Mouse (Mus musculus) hindbrain, embryonic 14.5 days (tissue): Measurements from ENCODE around the gene Fbxw4. TPM values are rescaled to one million over a fixed set of nuclear protein-coding genes. Genes with fewer than 3 reads are reported as not detected.

ENCODE experiments used
- ATAC-seq: fragments of 200-750 bp; cut with Nextera tagmentation; 2 replicates; pipeline ENCODE4 v1.8.0; 2017; ENCODE audit warnings: moderate number of reproducible peaks, mild to moderate bottlenecking, moderate TSS enrichment, moderate library complexity; ENCODE audit not compliant: low FRiP score
- DNase-seq: peaks from one replicate; pipeline ENCODE4 v3.0.0-alpha.2; 2015; ENCODE audit warnings: low spot score
- H3K27ac ChIP-seq: fragments of 300-500 bp; sonication (generic); 2 replicates; pipeline ENCODE4 v1.5.1; 2014; ENCODE audit warnings: mild to moderate bottlenecking, moderate library complexity
- H3K27me3 ChIP-seq: fragments of 300-500 bp; sonication (generic); 2 replicates; pipeline ENCODE4 v1.6.1; 2014; ENCODE audit warnings: mild to moderate bottlenecking, low read length, mixed read lengths; ENCODE audit not compliant: control insufficient read depth, insufficient read depth
- H3K36me3 ChIP-seq: fragments of 300-500 bp; sonication (generic); replicated peaks from 2 replicates; pipeline ENCODE4 v1.6.1; 2014; ENCODE audit not compliant: control insufficient read depth, insufficient read depth
- H3K4me1 ChIP-seq: fragments of 300-500 bp; sonication (generic); replicated peaks from 2 replicates; pipeline ENCODE4 v1.6.1; 2014; ENCODE audit warnings: antibody characterized with exemption, low read length, mixed read lengths; ENCODE audit not compliant: control insufficient read depth, insufficient read depth
- H3K4me2 ChIP-seq: fragments of 300-500 bp; sonication (generic); replicated peaks from 2 replicates; pipeline ENCODE4 v1.6.1; 2014; ENCODE audit warnings: mild to moderate bottlenecking, moderate library complexity
- H3K4me3 ChIP-seq: fragments of 300-500 bp; sonication (generic); replicated peaks from 2 replicates; pipeline ENCODE4 v1.5.1; 2014; ENCODE audit warnings: mild to moderate bottlenecking, low read length
- H3K9ac ChIP-seq: fragments of 300-500 bp; sonication (generic); 2 replicates; pipeline ENCODE4 v1.6.1; 2014
- H3K9me3 ChIP-seq: fragments of 300-500 bp; sonication (generic); 2 replicates; pipeline ENCODE4 v1.6.1; 2016; ENCODE audit warnings: low read length; ENCODE audit not compliant: control insufficient read depth
- WGBS: fragments of 180-500 bp; shearing (Covaris S2); extraction: QIAGEN DNeasy Blood & Tissue Kit; methylation state at CpG from one replicate; pipeline ENCODE4 v1.1.7; 2014; 5-methylcytosine and 5-hydroxymethylcytosine counted together
- polyA plus RNA-seq: library from polyadenylated mRNA; unstranded; fragments of >200 nt; fragmentation: Nextera tagmentation; extraction: Ambion mirVana; gene quantifications from 2 replicates; pipeline ENCODE4 v1.2.1, GENCODE M21; 2014

The Fbxw4 gene
- polyA plus RNA-seq, 1 experiment from 2014 or later: 6.7 TPM

DNA sequence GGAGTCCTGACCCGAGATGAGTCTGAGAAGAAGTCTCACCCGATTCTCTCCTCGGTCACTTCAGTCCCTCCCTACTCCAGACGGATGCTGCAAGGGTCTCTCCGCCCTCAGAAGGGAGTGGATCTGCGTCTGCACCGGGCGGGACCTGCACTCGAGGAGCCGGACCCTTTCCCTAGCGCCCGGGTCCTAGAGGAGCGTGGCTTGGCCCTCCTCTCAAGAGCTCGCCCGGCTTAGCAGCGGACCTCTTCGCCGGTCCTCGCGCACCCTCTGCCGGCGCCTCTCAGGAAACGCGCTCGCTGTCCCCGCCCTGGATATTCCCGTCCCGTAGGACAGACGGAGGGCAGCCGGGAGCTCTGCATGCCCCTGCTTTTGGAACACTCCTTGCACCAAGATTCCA is 115.2 kb downstream of the Fbxw4 start:
- Histone ChIP-seq H3K27ac (no peak overlapping the region), H3K9ac (peak overlapping the region; percentile 43), H3K27me3 (peaks cover 31% of the 10 kb centered on the region), H3K9me3 (no peaks in the 10 kb centered on the region), H3K36me3 (no peaks in the 10 kb centered on the region), H3K4me2 (peak overlapping the region; percentile 74), H3K4me1 (peaks cover 26% of the 10 kb centered on the region), H3K4me3 (peak overlapping the region; percentile 30)
- ATAC-seq (peak; percentile 57), DNase-seq (peak; percentile 86)
- WGBS: under 1% methylated on average over 30 of the region's 30 CpGs

DNA sequence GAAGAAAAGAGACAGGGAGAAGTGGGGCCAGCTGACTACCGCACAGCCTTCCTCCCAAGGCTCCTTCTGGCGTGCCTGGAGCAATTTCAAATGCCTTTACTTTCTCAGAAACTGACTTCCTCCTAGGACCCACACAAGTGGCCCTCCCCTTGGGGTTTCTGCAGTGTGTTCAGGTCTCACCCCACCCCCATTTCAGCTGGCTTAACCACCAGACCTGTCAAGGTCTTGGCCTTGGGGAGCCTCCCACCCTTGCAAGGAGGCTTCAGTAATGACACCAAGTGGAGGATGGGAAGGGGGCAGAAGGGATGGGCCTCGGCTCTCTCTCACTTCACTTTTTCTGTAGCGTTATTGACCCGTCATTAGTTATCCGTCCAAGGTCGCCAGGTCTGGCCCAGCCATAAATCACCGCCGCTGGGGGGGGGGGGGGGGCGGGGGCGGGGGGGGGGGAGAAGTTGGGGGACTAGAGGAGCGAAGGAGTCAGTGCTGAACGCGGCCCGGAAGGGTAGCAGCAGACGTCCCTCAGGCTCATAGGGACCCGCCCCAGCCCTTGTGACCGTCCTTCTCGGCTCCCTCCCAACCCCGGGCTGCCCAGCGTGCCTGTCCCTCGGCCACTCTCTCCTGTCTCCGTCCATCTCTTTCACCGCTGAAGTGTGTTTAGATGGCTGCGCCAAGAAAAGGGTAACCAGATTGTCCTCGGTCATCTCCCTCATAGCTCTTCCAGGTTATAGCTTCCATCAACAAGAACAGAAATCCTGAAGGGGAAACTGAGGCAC is 115.8 kb downstream of the Fbxw4 start:
- H3K27me3 ChIP-seq: peaks cover 31% of the 10 kb centered on the region
- ATAC-seq (no peak), DNase-seq (no peak)
- no peaks in the 10 kb centered on the region for H3K36me3 ChIP-seq
- peak overlapping the region; percentile 30 for H3K4me3 ChIP-seq
- peak overlapping the region; percentile 74 for H3K4me2 ChIP-seq
- 2% methylated on average over 15 of the region's 26 CpGs for WGBS
- peaks cover 26% of the 10 kb centered on the region for H3K4me1 ChIP-seq
- H3K9me3 ChIP-seq: no peaks in the 10 kb centered on the region
- H3K9ac ChIP-seq: peak overlapping the region; percentile 43
- H3K27ac ChIP-seq: no peak overlapping the region

DNA sequence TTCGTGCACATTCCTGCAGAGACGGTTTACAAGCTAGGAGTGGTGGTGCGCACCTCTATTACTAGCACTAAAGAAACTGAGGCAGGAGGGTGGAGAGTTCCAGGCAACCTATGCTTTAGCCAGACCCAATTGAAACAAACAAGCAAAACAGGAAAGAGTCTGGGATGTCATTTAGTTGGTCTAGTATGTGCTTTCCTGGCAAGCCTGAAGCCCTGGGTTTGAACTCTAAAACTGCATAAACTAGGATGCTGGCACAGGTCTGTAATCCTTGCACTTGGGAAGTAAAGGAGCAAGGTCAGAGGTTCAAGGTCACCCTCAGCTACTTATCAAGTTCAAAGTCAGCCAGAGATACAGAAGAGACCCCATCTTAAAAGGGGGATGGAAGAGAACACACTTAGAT is 118.1 kb downstream of the Fbxw4 start:
- peaks cover 31% of the 10 kb centered on the region for H3K27me3 ChIP-seq
- 12% methylated on average over 3 of the region's 3 CpGs for WGBS

DNA sequence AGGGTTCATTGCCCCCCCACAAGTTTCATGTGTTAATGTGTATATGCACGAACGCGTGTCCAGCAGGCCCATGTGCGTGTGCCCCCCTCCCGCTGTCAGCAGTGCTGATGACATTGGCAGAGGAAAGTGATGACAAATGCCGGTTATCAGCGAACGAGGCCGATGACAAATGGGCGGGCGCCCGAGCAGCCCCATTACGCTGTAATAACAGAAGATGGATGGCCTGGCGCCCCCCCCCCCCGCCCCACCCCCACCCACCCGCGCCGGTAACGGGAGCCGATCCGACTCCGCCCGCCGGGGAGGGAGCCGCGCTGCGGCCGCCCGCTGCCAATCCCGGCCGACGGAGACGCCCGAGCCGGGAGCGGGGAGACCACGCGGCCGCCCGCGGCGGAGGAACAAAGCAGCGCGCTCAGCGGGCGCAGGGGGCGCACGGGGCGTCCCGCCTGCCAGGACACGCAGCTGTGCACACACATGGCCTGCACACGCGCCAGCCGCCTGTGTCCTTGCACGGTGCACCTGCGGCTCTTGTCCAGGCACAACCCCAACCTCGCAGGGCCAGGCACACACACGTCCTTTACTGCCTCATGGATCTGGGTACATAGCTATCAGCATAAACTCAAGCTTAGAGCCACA is 118.6 kb downstream of the Fbxw4 start:
- H3K27me3 ChIP-seq: peaks cover 31% of the 10 kb centered on the region
- DNase-seq: peak; percentile 71

More for the DNA sequence above, 118.1 kb downstream of the Fbxw4 start:
- peaks cover 21% of the 10 kb centered on the region for H3K4me1 ChIP-seq
- H3K9me3 ChIP-seq: no peaks in the 10 kb centered on the region
- no peak for DNase-seq
- no peaks in the 10 kb centered on the region for H3K36me3 ChIP-seq
- H3K4me2 ChIP-seq: peak overlapping the region; percentile 65
- H3K27ac ChIP-seq: peak overlapping the region; percentile 86
- peak overlapping the region; percentile 34; the same call in 1 of the 2 replicates for H3K4me3 ChIP-seq
- peak overlapping the region; percentile 65 for H3K9ac ChIP-seq
- no peak for ATAC-seq

DNA sequence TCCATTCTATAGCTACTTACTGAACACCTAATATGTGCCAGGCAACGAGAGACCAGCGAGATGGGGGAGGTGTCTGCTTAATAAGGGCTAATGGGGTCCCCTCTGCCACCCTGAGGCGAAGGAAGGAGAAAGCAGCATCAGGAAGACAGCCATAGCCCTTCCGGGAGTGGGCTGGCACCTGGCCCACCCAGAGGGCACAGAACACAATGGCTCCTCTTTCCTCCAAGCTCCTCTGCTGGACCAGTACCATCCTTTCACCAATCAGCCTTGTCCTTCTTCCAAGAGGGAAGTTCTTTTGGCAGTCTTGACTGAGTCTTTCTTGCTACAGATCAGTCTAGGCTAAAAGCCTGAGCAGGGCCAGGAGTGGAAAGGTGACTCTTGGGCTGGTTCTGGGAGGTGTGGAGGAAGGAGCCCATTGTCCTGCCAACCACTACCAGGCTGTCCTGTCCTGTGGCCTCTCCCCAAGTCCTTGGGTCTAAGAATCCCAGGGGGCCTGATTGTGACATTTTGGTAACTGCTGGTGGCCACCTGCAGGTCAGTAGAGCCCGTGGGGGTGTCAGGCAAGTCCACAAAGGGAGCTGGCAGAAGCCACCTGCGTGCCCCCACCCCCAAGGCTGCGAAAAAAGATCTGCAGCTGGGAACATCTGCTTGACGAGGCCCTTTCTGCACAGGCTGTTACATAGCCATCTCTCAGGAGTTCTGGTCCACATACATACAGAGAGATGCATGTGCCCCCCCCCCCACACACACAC is 119.3 kb downstream of the Fbxw4 start:
- H3K27me3 ChIP-seq: peaks cover 26% of the 10 kb centered on the region
- ATAC-seq (0 out of 2 replicates have a peak, but pooled peaks have one; percentile 9), DNase-seq (no peak)
- no peaks in the 10 kb centered on the region for H3K9me3 ChIP-seq
- peak overlapping the region; percentile 86 for H3K27ac ChIP-seq
- peak overlapping the region; percentile 65 for H3K4me2 ChIP-seq
- WGBS: 17% methylated on average over 8 of the region's 8 CpGs
- peak overlapping the region; percentile 34 for H3K4me3 ChIP-seq
- H3K4me1 ChIP-seq: peaks cover 21% of the 10 kb centered on the region
- H3K9ac ChIP-seq: peak overlapping the region; percentile 65
- H3K36me3 ChIP-seq: no peaks in the 10 kb centered on the region

More for the DNA sequence above, 118.6 kb downstream of the Fbxw4 start:
- Histone ChIP-seq H3K4me2 (peak overlapping the region; percentile 65), H3K9ac (peak overlapping the region; percentile 65), H3K27ac (peak overlapping the region; percentile 86), H3K36me3 (no peaks in the 10 kb centered on the region), H3K4me1 (peaks cover 21% of the 10 kb centered on the region), H3K4me3 (peak overlapping the region; percentile 34), H3K9me3 (no peaks in the 10 kb centered on the region)
- peak; percentile 57; the same call in 1 of the 2 replicates for ATAC-seq
- WGBS: under 1% methylated on average over 46 of the region's 58 CpGs

DNA sequence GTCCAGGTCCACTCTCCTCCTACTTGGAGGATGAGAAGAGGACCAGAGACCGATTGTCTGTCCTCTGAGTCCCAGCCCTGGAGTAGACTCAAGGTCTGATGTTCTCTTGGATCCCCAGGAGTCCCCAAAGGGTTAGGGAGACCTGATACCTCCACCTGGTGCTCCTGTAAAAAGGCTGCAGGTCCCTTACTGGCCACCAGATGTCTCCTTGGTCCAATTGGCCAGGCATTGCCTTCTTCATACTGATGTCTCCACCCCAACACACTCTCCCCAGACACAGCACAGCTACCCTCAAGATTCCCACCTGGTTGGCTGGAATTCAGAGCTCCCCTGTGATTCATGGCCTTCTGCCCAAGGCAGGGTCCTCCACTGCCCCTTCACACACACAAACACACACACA is 122.6 kb downstream of the Fbxw4 start:
- no peak overlapping the region for H3K27ac ChIP-seq
- no peak overlapping the region for H3K9ac ChIP-seq
- H3K9me3 ChIP-seq: no peaks in the 10 kb centered on the region
- H3K27me3 ChIP-seq: peaks cover 4% of the 10 kb centered on the region
- H3K4me3 ChIP-seq: no peak overlapping the region
- H3K36me3 ChIP-seq: no peaks in the 10 kb centered on the region
- peaks cover 24% of the 10 kb centered on the region for H3K4me1 ChIP-seq
- 48% methylated on average over 1 of the region's 1 CpGs for WGBS
- no peak for ATAC-seq
- no peak for DNase-seq
- no peak overlapping the region for H3K4me2 ChIP-seq

DNA sequence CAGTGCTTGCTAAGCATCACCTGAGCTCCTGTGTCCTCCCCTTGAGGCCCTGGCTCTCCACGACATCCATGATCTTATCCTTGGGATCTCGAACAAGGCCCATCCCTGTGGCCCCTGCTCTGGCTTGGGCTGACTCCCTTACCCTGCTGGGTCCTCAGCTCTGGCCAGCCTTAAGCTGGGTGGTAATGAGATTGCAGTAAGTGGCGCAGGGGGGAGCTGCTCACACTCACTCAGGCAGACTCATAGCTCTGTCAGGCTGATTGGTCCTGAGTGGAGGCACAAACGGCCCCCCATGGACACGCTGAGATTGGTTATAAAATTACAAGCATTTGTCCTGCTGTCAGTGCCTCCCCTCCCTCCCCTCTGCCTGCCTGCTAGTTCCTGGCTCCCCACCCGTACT is 124.2 kb downstream of the Fbxw4 start:
- H3K36me3 ChIP-seq: peaks cover 4% of the 10 kb centered on the region; the same call in 1 of the 2 replicates
- no peak overlapping the region for H3K4me2 ChIP-seq
- no peak for DNase-seq
- H3K4me1 ChIP-seq: peaks cover 14% of the 10 kb centered on the region
- 50% methylated on average over 6 of the region's 6 CpGs for whole genome bisulfite sequencing
- H3K27ac ChIP-seq: no peak overlapping the region; the same call in 1 of the 2 replicates
- ATAC-seq: peak; percentile 59
- H3K9ac ChIP-seq: no peak overlapping the region
- H3K9me3 ChIP-seq: no peaks in the 10 kb centered on the region
- no peaks in the 10 kb centered on the region for H3K27me3 ChIP-seq
- no peak overlapping the region for H3K4me3 ChIP-seq

DNA sequence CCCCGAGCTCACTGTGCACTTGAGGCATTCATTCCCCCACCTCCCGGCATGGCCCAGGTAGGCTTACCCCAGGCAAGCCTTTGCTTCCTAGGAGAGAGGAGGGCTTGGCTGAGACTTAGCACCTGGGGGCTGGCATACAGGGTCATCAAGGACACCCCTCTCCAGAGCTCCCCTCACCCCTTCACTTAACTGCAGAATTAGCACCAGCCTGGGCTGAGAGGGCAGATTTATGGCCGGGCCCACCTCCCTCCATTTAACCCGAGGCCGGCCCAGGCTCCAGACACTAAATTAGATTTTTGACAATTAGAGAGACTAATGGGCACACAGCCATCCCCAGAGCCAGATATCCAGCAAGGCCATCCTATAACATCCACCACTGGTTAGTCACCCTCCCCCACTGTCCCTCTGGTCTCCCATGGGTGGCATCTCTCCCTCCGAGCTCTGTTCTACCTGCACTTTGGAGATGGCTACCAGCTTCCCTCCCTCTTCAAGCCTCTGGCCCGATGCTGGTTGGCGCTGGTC is 124.8 kb downstream of the Fbxw4 start:
- DNase-seq: no peak
- Histone ChIP-seq H3K4me2 (no peak overlapping the region), H3K4me1 (peaks cover 7% of the 10 kb centered on the region; the same call in 1 of the 2 replicates), H3K36me3 (peaks cover 7% of the 10 kb centered on the region), H3K9me3 (no peaks in the 10 kb centered on the region), H3K9ac (no peak overlapping the region), H3K27ac (no peak overlapping the region; the same call in 1 of the 2 replicates), H3K4me3 (no peak overlapping the region), H3K27me3 (no peaks in the 10 kb centered on the region)
- ATAC-seq: no peak
- WGBS: 72% methylated on average over 8 of the region's 8 CpGs

DNA sequence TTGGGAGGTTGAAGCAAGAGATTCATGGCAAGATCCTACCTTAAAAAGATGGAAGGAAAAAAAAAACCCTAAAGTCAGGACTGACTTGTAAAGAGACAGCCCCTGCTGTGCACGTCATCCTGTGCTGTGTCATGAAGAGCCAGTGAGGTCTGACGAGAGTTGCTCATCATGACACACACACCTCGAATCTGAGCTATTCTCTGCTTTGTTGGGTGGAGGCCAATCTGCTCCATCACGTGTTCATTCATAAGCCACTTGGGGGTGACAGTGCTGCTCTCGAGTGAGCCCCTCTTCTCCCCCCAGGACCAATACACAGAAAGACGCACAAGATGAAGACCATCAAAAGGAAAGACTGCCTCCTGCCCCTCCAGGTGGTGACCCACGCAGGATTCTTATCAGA is 126.5 kb downstream of the Fbxw4 start:
- Histone ChIP-seq H3K4me3 (no peak overlapping the region), H3K4me2 (no peak overlapping the region), H3K27me3 (no peaks in the 10 kb centered on the region), H3K27ac (no peak overlapping the region), H3K9ac (no peak overlapping the region), H3K36me3 (peaks cover 24% of the 10 kb centered on the region), H3K9me3 (no peaks in the 10 kb centered on the region), H3K4me1 (peaks cover 7% of the 10 kb centered on the region; the same call in 1 of the 2 replicates)
- ATAC-seq (no peak), DNase-seq (no peak)
- 66% methylated on average over 7 of the region's 7 CpGs for WGBS
